Mouse (Mus musculus) embryo, embryonic 9.5 days (tissue): Measurements from ENCODE around the gene Flt3.

Source experiments
- DNase-seq: peaks from one replicate; pipeline ENCODE4 v3.0.0-alpha.2; 2017; ENCODE audit errors: extremely low spot score

Gene Flt3

DNA sequence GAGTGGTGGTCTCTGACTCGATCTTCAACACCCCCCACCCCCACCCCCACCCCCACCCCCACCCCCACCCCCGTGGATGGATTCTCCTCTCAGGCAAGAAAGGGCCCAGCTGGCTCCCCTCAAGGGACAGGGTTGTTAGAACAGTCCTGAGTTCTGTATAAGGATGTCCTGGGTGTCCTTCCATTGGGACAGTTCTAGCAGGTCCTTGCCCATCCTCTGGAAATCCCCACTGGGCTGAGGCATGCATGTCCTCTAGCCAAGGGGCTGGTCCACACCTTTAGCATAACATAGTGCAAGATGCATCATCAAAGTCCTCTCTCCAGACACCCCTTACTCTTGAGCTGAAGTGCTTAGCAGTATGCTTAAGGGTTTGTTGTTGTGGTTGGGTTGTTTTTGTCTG is 90.5 kb downstream of the Flt3 start:
- DNase-seq = no peak

DNA sequence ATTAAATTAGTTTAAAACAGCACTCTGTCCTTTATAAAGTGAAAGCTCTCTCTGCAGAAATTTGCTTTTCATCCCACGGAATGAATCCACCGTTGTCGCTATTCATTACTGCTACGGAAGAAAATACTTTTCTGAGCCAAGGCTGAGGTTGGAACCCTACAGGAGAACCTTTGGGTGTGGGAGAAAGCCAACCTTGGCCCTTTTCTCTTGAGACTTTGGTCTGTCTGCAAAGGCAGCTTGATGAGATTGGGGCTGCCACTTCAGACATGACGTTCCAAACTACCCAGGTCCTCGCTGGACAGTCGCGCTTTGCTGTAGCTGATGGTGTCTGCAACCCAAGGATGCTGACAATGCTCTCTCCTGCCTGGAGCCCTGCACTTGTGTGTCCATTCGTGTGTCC is 91.8 kb downstream of the Flt3 start:
- no peak for DNase-seq

DNA sequence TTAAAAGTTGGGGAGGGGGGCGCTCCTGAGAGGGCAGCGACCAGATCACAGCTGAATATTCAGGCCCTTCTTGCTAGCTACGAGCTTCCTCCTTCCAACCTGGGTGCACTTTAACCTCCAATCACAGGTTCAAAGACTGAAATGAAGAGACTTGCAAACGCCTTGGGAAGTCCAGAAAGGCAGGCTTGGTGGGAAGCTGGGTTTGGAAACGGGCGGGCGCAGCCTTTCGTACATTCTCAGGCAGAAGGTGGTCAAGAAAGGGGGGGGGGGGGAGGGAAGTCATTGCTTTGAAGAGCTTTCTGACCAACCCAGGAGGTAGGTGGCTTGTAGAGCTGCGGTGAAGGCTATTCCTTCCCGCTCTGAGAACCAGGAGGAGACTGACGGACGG is 92.9 kb downstream of the Flt3 start:
- no peak for DNase-seq

DNA sequence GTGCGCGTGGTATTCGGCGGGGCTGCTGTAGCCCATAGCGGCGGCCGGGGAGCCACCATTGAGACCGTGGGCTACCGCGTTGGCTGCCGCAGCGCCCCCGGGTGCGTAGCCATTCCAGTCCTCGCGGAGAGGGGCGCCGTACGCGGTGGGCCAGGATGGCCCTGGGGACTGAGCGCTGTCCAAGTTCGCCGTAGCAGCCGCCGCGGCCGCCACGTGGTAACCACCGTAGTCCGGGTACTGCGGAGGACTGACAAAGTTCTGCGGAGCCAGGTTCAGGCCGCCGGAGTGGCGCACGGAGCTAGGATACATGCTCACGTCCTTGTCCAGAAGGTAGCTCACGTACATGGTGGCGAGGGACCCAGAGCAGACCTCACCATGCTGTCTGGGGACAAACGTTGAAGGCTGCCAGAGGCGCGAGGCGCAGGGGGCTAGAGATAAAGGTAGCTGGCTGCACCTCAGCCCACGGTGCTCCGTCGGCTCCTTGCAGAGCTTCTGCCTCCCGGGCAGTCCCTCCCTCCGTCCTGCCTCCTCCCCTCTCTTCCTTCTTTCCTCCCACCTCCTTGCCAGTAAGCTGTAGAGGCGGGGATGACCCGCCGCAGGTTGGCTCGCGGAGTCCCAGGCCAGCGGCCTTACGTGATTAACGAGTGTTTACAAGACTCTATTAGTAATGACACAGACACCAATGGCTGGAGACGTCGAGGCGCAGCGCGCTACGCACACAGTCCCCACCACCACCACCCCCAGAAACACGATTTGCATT is 93.5 kb downstream of the Flt3 start, which contains the start of gene Cdx2:
Gene Cdx2, minus strand, starts transcription at position 633 of the 760 bp plus-strand sequence.
- peak; percentile 58 for DNase-seq

DNA sequence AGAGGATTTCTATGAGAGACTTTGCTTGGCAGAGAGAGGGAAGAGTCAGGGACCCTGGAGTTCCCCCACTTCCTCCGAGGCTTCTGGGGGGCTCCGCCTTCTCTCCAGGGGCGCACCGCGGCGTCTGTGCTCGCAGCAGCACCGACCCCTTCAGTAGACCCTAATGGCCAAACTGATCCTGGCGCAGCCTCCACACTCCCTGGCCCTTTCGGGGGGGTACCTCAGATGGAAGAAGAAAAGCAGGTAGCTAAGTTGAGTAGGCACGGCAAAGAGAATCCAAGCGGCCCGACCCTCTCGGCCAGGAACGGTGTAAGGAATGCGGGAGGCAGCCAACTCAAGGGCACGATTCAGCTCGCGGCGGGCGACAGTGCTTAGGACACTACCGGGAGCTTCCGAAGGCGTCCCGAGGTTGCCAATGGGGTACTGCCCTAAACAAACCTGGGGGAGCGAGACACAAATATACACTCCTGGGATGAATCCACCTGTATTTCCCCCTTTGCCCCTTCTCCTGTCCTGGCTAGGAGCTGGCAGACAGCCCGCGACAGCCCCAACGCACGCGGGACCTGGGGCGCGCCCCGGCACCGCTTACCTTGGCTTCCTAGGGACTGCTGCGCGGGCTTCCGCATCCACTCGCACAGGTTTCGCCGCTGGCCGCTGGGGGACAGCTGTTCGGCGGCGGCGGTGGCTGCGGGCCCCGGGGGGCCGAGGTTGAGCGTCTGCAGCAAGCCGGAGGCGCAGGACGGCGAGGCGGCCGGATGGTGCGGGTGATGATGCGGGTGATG is 94.2 kb downstream of the Flt3 start:
- peak; percentile 29 for DNase-seq

DNA sequence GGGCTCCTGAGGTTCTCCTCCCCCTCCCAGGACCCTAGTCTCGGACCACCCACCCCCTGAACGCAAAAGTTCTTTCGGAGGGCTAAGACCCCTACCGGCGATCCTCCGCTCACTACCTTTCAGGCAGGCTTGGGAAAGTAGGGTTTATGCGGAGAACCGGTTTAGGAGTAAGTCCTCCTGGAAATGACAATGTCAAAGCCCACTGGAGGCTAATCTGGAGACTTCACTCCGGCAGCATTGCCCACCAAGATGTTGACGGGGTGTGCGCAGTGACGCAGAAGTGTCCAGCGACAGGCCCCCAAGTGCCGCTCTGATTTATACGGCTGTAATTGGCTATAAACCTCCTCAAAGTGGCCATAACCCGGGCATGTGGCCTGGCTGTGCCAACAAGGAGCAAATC is 95.1 kb downstream of the Flt3 start:
- peak; percentile 59 for DNase-seq

DNA sequence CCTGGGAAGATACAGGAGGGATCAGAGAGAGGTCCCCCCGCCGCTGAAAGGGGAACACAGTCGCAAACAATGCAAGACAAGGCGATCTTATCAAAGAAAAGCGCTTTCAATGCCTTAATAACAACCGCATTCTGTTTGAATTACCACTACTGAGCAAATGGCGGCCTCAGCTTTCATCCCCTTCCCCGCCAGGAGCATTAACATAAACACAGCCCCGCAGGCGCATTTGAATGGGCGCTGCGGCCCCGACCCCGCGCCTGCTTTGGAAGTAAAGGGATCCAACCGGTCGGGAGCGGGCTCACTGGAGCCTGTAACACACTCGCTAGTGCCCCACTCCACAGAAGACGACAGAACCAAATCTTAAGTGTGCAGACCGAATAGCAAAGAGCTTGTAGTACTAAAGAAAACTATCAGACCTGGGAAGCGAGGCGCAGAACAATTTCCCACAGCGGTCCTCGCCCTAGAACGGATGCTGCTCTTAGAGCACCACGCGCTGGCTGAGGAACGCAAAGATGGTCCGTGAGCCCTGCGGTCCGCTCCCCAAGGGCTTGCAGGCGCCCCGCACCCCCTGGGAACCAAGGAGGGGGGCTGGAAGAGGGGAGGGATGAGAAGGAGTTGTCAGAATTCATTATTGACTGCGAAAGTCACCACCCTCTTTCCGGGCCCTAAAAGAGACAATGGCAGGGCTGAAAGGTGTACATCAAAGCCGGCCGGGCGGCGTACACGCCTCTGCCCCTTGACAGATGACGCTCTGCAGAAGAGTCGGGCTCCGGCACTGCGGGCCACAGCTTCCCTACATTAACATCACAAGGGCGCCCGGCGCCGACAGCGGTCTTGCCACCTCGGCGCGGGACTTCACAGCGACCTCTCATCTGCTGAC is 95.8 kb downstream of the Flt3 start:
- peak; percentile 54 for DNase-seq

DNA sequence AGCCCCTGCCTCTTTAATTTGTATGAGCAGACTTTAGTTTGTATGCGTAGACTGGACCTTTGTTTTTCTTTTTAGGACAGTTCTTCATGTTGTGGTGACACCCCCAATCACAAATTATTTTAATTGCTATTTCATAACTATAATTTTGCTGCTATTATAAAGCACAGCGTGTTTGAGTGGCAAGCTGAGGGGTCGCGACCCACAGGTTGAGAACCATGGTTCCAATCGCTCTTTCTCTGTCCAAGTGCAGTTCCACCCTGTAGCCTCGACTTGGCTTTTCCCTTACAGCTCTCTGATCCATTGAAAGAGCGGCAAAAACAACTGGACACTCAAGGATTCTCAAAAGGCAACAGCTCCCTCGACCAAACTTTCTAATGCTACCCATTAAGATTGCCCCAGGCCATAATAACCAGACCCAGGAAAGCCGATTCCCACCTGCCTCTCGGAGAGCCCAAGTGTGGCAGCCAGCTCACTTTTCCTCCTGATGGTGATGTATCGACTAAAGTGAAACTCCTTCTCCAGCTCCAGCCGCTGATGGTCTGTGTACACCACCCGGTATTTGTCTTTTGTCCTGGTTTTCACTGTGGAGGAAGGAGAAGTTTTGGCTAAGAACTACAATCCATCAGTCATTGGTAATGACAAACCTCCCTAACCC is 97.4 kb downstream of the Flt3 start:
- peak; percentile 34 for DNase-seq

DNA sequence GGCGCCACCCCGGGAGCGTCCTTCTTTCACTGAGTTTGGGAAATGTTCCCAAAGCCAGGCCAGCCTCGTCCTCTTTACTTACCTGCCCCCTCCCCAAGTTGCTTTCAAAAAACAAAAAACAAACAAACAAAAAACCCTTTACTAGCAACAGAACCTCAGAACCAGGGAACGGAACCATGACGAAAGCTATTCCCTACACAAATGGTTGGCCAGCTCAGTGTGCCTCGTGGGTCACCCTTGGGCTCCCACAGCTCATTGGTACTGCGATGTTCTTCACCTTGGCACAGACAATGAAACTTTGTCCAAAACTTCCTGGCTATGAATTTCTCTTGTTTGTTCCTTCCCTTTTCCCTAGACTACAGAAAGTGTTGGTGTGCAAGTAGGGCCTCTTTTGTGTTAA is 98.1 kb downstream of the Flt3 start:
- DNase-seq = no peak

DNA sequence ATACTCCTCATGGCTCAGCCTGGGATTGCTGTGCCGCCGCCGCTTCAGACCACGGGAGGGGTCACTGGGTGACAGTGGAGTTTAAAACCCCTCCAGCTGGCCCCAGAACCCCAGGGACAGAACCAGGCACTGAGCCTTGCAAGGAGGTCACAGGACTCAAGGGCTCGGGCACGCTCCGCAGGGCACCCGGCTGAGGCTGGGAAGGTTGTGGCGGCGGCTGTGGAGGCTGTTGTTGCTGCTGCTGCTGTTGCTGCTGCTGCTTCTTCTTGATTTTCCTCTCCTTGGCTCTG is 98.6 kb downstream of the Flt3 start:
- DNase-seq = peak; percentile 49

DNA sequence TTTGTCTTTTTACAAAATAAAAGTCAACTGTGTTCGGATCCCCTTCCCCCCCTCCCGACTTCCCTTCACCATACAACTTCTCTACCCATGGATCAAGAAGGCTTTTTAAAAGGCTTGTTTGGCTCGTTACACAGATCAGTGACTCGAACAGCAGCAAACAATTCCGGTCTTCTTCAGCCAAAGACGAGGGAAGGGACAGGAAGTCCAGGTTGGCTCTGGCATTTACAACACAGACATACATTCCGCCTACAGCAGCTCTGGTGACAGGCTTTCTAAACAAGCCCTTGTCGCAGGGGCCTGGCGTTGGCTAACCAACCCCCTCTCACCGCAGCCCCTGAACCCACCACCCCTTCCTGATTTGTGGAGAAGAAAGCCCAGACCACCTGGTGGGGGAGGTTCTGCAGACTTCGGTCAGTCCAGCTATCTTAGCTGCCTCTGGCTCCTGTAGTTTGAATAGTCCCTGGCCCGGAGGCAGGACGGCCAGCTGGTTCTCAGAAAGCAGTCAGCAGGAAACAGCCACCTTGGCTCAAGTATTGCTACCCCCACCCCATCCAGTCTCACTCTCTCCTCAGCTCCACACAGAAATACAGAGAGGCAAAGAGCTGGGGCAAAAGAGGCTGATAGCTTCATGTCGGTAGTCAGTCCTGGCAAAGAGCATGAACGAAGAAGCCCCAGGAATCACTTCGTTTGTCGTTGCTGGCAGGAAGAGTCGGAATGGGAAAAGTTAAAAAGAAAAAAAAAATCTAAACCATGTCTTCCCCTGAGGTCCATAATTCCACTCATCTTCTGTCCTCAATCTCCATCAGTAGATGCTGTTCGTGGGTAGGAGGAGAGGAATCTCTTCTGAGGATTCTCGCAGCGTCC is 99.1 kb downstream of the Flt3 start:
- peak; percentile 52 for DNase-seq

DNA sequence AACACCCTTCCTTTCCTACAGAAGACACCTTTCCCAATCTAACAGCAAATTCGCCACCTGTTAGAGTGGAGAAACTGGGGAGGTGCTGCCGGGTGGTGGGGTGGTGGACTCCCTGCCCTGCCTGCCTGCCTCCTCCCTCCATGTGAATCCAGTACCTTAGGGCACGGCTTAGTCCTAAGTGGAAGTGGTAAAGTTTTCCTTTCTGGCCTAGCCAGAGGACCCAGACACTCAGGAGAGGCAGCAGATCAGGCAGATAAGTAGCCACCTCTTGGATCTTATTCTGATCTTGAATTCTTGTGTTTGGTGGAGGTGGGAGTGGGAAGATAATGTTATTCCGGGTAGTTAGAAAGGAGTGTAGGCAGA is 100.3 kb downstream of the Flt3 start:
- no peak for DNase-seq

DNA sequence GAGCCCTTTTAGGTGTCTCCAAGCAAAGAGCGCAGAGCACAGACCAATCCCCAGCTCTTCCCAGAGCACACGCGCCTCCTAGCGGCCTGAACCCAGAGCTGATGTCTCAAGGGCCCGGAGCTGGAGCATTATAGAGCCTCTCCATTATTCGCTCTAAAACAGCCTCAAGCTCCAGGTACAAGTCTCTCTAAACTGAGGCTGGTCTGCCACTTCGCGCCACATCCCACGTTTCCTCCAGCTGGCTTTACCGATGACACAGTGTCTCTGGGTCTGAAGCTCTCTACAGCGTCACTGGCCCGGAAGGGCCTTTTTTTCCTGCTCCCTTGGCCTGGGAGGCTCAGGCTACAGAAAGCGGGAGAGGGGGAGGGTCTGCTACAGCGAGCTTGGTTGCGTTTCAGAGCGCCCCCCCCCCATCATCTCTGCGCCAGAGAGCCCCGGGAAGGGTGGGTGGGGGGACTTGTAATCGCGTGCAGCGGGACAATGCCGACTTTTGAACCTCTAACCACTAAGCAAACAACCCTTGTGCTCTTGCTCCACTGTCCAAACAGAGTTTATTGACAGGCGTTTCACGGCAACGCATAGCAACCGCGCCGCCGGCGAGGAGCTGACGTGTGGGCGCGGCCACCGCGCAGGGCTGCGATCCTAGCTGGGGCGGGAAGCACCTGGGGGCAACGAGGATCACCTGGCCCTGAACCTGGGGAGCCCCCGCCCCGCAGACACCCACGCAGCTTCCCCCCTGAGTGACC is 100.9 kb downstream of the Flt3 start:
- peak; percentile 82 for DNase-seq

DNA sequence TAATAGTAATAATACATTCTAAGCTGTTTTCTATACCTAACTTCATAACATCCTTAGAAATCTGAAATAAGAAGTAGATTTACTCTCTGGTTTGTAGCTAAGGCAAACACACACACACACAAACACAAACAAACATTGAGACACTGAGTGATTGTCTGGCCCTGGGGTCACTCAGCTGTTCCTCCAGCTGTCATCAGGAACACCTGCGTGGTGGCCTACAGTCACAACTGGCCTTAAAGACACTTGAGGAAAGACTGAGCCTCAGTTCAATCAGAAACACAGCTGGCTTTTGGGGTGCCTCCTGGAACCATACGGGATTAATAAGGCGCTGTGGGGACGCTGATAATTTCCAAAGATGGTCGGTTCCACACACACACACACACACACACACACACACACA is 103.0 kb downstream of the Flt3 start:
- no peak for DNase-seq

DNA sequence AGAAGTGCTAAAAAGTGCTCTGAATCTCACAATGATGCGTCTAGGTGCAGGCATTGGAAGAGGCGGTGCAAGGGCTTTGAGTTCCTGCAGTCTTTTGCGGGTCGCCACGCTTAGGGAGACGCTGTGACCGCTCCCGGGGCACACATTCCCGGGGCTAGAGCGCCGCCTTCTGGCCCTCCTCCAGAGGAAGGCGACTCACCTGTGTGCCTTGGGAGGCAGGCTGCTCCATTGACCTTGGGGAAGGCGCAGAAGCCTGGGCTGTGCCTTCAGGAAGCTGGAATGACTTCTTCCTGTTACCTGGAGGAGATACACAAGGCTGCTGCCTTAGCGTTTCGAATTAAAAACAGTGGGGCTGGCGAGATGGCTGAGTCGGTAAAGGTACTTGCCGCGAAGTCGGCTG is 106.2 kb downstream of the Flt3 start:
- DNase-seq = peak; percentile 56

DNA sequence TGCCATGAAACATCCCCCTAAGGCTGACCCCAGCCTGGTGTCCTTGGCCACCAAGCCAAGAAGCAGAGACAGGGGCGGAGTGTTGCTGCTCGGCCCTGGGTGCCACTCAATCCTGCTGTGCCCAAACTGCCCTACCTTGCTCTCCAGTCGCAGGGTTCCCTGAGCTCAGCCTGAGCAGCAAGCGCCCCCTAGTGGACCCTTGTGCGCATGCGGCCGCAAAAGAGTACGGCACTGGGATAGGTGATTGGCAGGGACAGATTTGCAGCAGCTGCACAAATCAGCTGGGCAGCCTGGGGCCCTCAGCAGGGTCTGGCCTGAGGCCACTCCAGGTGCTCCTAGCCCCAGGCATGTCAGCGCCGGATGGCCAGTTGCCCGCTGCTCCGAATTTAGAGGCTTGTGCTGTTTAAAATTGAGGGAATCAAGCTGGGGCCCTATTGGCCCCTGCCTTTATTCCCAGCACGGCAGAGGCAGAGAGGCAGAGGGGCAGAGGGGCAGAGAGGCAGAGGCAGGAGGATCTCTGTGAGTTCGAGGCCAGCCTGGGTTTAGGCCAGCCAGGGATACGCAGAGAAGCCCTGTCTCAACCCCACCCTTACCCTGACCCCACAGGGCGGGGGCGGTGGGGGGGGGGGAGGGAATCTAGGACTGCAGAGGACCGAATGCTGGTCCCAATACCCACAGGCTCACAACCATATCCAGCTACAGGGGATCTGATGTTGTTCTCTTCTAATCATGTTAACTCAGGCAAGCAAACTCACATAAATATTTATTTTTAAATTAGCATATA is 107.0 kb downstream of the Flt3 start:
- peak; percentile 87 for DNase-seq

DNA sequence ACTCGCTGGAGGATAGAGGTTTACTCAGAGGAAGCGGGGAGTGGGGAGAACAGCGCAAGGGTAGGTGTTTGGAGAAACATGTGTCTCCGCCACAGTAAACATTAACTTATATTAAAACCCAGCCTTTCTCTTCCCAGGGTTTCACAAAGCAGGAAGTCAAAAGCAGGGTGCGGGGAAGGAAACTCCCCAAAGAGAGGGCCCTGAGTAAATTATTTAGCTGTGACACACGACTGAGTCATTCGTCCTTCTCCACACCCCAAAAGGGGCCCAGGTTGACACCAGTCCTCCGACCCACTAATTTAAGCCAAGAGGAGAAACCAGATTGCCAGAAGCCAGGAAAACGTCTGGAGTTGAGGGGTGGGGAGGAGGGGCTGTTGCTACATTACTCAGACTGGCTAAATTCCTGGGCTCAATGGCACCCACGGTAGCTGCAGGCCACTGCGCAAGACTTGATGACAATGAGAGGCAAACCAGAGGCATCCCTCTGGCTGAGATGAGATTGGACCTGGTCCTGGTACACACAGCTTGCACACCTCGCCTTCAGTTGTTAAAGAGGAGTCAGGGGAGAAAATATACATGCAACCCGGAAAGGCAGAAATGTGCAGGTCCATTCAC is 107.7 kb downstream of the Flt3 start:
- no peak for DNase-seq

DNA sequence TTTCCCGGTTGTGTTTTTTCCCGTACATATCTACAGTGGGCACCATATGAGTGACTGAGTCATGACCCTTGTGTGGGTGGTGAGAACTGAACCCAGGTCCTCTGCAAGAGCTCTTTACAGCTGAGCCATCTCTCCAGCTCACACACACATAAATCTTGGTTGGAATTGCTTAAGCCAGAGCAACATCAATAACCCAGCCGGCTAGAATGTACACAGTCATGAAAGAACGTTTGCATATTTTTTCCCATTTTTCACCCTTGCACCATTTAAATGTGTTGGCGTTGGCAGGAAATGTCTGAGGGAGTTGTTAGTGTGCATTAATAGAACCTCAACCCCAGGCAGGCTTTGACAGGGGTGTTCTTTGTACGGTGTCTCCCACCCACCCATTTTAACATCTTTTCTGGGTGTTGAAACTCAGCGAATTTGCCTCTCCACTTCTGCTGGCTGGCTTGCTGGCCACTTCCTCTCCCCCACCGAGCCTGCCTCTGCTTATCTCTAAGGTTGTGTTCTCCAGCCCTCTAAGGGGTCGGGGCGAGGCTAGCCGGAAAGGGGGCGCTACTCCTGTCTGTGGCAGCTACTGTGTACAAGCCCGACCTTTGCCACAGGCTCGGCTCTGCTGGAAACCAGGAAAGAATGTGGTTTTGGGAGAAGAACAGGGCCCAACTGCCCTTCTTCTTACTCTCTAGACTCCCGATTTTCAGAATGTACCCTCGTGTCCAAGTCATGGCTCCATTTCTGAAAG is 108.4 kb downstream of the Flt3 start:
- peak; percentile 5 for DNase-seq
